Mouse (Mus musculus): ENCODE data around the gene Id3.
A peak's percentile ranks its signal among the peaks of the same experiment; 100 is the strongest.

Gene Id3

DNA sequence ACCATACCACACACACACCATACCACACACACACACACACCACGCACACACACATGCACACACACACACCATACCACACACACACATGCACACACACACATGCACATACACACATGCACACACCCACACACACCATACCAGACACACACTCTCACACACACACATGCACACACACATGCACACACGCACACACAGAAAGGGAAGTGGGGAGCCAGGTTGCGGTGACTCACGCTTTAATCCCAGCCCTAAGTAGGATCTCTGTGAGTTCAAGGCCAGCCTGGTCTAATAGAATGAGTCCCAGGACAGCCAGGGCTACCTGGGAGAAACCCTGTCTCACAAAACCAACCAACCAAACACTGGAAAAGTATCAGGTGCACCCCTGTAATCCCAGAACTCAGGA is 18.7 kb upstream of the Id3 start:
- DNase-seq (ENCODE audit: low spot score) = no peak

DNA sequence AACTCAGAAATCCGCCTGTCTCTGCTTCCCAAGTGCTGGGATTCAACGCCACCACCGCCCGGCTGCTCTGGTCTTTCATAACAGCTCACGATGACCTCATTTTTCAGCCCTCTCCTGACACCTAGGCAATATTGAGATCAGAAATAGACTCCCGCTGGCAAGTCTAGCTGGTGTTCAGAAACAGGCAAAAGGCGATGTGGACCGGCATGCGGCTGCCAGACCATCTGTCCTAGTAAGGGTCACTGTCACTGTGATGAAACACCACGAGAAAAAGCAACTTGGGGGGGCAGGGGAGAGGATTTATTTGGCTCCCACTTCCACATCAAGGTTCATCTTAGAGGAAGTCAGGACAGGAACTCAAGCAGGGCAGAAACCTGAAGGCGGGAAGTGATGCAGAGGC is 17.8 kb upstream of the Id3 start:
- DNase-seq (ENCODE audit: low spot score) = no peak

DNA sequence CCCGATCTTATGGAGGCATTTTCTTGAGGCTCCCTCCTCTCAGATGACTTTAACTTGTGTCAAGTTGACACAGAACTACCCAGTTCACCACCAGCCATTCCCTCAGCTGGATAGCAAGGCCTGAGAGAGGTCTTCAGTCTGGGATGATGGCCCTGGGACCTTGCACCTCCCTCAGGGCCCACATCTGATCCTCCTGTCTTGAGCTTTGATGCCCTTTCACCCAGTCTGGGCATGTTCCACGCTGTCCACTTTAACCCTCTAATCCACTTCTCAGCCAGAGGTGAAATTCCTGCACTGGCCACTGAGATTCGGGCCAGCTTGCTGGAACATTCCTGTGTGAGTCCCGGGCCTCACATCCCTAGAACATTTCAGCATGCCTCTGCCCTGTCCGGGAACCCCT is 17.3 kb upstream of the Id3 start:
- DNase-seq (ENCODE audit: low spot score) = no peak

DNA sequence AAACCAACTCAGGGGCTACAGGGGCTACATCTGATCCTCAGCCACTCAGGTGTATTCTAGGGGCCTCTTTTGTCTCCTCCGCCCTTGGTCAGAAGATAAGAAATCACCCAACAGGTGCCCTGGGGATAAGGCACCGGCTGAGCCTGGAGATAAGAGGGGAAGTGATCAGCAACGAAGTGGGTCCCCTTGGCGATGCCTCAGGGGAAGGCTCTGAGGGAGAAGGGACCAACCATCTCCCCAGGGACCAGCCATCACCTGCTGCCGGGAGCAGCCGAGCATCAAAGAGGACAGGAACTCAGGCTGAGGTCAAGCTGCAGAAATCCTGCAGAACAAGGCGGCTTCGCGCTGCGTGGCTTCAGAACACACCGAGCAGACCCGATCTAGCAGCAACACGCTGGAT is 15.6 kb upstream of the Id3 start:
- no peak for DNase-seq (ENCODE audit: low spot score)

DNA sequence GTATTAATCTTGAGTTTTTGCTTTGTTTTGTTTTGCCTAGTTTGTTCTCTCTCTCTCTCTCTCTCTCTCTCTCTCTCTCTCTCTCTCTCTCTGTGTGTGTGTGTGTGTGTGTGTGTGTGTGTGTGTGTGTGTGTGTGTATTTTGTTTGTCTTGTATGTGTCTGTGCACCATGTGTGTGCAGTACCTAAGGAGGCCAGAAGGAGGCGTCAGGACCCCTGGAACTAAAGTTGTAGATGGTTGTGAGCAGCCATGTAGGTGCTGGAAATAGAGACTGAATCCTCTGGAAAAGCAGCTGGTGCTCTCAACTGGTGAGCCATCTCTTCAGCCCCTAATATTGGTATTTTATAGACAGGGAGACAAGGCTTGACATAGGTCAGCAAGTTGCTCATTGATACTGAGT is 13.5 kb upstream of the Id3 start:
- DNase-seq (ENCODE audit: low spot score) = no peak

DNA sequence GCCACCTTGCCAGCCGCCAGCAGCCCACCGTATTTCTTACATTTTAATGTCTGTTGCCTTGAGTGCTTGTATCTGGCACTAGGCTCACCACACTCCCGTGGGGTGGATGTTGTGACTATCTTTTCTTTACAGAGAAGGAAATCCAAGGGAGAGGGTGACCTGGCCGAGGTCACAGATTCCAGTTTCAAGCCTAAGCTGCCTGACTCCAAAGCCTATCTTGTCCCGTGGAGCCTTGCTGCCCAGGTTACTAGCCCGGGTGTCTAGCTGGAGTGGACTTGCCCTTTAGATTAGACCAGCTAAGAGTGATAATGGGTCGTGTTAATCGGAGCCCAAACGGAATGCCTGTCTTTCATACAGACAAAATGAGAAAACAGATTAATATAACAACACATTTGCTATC is 9.5 kb upstream of the Id3 start:
- DNase-seq (ENCODE audit: low spot score) = no peak

DNA sequence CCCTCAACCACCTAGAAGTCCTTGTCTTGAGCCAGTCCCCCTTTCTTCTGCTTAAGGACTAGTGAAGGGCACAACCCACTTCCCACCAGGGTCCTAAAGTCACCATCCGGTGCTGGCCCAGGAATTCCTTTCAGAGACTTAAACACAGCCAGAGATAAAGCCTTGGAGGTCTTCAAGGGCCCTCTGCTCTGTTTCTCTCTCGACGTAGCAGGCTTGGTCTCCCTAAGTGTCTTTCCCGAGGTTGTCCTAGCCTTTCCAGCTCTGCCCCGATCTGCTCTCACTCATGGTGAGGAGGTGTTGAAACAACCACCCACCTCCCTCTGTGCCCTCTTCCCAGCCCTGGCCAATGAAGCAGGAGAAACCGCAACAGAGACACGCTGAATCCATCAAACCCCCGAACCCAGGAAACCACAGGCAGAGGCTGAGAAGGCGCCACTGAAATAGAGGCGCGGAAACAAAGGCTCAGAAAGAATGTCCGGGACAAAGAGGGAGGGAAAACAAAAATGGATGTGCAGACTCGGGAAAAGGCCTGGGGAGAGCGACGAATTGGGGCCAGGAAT is 8.8 kb upstream of the Id3 start:
- peak; percentile 32 for DNase-seq (ENCODE audit: low spot score)

DNA sequence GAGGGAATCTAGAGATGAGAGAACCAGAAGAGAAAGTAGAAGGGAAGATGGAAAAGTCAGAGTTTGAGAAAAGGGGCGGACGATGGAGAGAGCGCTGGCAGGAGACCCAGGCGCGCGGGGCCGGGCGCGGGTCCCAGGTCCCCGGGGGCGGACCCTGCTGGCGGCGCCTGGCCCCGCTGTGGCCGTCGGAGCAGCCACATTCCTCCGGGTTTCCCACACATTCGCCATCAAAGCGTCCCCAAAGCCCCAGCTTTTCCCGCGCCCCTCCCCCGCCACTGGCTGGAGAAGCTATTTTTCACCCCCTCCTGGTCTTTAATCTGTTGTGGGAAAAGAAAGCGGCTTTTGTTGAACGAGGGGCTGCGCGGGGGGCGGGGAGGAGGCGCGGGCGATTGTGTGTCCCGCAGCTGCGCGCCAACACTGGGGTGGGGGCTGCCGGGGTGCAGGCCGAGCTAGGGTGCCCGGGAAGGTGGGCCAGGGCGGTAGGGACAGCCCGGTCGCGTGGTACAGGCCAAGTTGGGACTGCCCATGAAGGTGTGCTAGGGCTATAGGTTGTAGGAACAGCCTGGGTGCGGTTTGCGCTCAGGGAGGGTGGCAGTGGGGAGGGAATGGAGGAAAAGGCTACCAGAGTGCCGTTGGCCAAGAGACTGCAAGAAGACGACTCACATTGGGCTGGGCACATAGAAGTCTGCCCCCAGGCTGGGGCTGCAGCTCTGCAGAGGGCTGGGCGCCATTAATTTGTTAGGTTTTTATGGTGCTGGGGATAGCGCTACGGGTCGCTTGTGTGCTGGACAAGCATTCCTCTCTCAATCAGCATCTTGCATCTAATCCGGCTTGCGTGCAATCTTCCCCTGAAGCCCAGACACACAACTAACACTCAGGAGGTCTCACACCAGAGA is 8.1 kb upstream of the Id3 start:
- DNase-seq (ENCODE audit: low spot score) = peak; percentile 49

DNA sequence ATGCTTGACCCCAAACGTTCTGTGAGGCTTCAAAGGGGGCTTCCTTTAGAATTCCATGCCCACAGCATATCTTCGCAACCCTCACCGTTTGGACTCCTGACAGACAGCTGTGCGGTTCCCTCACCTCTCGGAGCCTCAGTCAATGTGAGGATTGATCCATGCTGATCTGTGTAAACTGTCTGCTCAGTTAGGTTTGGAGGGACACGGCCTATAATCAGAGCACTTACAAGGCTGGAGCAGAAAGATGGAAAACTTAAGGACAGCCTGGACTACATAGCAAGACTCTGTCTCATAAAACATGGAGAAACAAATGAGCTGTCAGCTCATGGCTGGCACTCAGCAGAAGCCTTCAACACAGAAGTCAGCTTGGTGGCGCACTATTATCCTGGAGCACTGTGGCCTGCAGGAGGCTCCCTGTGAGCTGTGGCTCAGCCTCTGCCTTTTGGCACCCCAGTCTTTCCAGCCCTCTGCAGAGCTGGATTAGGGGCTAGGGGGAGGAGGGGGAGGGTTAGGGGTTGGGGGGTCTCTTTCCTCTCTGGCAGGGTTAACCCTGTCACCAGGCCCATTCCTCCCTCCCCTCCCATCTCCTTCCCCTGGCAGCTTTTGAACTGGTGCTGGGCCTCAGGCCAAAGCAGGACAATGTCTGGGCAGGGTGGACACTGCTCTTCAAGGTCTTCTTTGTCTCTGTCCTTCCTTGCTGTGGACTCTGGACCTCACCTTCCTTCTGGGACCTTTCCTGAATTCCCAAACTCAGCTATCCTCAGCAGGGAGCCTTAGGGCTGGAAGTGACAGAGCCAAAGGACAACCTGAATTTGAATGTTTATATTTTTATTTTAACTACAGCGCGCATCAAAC is 7.2 kb upstream of the Id3 start:
- no peak for DNase-seq (ENCODE audit: low spot score)

DNA sequence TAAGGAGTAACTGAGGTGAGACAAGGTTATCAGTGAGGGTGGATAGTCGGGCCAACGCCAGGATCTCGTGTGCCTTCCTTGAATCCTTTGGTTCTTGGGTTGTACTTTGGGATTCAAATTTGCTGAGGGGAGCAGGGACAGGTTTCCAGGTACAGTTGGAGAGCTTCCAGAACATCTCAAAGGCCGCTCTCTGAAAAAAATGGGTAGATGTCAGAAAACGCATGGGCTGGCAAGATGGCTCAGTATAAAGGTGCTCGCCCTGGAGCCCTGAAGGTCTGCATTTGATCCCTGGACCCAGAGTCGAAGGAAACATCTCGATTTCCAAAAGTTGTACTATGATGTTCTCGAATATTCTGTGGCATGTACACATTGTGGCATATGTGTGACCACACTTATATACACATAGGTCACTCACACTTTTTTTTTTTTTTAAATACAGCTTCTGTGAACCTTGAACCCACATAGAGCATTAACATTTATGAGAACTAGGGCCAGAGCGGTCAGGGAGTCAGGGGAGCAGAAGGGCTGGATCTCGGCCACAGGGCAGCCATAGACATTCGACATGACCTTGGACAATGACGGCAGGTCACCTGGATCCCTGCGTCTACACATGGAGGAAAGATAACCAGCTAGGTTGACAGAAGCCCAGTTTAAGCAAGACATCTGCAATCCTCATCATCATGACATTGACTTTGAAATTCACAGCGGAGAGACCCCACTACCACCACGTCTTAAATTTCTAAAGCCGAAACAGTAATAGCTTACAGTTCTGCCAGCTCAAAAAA is 3.8 kb upstream of the Id3 start:
- no peak for DNase-seq (ENCODE audit: low spot score)

DNA sequence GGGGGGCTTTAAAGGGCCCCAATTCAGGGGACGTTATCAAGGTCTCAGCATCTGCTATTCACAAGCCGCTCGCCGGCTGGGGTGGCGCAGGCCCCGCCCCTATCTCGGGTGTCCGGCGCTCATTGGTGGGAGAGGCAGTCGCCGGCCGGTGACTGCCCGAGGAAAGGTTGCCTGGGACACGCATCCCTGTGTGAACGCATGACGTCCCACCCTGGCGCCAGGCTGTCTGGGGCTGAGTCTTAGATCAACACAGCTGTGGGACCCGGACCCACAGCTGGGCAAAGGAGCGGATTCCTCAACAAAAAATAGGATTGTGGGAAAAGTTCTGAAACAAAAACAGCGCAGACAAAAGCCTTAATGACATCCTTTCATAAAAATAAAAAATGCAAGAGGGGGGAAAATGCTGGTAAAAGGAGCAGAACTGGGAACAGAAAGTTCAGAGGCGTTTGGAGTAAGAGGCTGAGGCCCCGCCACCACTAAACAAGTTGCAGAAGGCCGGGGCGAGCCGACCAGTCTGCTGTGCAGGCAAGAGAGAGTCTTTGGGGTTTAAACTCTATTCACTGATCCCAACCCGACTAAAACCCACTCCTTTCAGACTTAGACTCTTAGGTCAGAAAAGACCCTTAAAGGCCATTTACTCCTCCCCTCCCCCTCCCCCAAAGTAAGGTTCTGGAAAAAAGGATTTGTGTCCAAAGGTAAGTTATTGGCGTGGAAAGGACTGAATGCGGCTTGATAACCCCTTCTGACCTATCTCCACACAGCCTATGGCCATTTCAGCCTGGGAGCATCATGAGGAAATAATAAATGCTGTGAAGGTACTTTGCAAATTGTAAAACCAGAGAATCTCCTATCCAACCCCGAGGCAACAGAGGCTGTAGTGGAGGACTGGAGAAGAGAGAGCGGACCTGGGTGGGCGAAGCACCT is 2.7 kb upstream of the Id3 start:
- peak; percentile 94 for DNase-seq (ENCODE audit: low spot score)

DNA sequence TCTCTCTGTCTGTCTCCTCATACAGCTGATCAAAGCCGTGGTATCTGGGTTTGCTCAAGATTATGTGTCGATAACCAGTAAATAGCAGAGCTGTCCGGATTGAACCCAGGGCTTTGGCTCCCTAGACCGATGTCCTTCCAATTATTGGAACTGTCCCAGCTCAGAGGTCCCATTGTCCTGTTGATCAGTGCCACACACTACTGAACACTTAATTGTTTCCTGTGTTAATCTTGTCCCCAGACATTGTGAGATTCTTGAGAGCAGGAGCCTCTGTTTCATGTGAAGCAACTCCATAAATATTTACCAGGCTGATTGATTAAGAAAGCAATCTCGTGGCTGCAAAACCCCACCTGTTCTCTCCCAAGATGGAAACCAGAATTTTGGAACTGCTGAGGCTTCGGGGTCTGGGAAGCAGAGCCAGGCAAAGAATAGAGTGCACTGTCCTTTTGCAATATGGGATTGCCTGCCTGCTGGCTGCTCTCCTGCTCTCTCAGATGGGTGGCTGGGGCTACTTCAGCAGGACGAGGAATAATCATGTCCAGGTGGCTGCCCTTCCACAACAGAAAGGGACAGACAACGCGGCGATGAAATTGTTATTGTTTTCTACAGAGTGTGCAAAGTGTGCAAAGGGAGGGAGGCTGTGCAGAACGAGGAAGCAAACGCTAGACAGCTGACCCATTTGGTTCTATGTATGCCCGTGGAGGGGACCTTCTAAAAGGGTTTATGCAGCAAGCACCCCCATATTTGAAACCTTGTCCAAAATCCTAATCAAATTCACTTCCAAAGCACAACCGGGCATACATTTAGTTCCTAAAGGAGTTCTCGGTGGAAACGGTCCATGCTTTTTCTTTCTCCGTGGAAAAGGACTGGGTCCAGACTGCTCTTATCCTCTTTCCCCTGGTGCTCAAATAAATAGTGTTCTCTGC is 767 bp upstream of the Id3 start:
- DNase-seq (ENCODE audit: low spot score) = no peak

DNA sequence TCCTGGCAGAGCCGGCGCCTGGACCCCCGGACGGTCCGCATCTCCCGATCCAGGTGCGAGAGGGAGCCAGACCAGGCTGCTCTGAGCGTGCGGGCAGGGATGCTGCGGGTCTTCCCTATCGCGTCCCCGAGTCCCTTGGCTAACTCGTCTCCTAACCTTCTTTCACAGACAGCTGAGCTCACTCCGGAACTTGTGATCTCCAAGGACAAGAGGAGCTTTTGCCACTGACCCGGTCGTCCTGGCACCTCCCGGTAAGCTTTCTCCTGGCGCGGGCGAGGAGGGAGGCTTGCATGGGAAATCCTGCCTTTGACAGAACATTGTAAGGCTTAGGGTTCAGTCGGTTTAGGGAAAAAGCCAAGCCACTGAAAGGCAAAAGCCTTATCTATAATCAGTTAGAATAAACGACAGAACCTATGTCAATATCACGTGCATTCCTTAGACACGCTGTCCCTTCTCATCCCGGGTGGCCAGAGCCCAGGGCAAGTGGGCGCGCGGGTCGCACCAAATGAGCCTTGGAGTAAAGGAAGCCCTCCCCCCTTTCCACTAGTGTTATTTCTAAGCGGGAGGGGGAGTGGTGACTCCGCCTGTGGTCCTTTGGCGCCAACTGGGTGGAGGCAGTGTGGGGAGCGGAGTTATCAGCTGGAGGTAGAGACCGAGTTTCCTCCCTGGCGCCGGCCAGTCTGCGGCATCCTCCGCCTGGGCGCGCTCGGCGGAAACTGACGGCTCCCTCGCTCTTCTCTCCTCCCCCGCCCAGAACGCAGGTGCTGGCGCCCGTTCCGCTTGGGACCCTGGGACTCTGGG is 1.0 kb downstream of the Id3 start:
- peak; percentile 83 for DNase-seq (ENCODE audit: low spot score)

DNA sequence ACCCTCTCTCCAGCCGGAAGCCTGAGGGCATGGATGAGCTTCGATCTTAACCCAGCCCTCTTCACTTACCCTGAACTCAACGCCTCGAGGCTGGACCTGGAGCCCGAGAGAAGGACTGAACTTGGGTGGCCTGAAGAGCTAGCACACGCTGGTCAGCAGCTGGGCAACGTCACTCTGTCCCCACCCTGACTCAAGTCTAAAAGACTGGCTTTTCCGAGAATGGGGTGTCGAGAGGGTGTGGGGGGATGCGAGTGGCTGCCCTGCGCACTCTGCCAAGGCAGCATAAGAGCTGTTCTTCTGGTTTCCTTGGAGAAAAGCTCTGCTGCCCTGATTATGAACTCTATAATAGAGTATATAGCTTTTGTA is 1.6 kb downstream of the Id3 start:
- no peak for DNase-seq (ENCODE audit: low spot score)

DNA sequence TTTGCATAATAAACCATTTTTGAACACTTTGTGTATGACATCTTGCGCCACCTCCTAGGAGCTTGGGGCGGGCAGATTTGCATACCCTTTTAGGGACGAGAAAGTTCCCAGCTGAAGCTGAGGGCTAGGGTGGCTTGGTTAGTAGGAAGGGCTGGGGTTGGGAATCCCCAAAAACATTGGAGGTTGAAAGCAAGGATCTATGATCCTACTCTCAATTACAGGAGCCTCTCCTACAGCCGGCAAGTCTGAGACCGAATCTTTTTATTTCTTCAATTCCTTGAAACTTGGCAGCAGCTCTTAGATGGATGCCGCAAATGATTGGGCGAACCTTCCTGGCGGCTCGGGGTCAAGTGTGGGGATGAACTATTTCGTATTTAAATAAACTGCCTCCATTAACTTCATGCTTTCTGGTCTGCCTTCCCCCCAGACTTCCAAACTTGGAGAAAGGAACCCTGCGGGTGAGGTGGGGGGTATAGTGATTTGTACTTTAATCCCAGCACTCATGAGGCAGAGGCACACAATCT is 2.1 kb downstream of the Id3 start:
- no peak for DNase-seq (ENCODE audit: low spot score)

DNA sequence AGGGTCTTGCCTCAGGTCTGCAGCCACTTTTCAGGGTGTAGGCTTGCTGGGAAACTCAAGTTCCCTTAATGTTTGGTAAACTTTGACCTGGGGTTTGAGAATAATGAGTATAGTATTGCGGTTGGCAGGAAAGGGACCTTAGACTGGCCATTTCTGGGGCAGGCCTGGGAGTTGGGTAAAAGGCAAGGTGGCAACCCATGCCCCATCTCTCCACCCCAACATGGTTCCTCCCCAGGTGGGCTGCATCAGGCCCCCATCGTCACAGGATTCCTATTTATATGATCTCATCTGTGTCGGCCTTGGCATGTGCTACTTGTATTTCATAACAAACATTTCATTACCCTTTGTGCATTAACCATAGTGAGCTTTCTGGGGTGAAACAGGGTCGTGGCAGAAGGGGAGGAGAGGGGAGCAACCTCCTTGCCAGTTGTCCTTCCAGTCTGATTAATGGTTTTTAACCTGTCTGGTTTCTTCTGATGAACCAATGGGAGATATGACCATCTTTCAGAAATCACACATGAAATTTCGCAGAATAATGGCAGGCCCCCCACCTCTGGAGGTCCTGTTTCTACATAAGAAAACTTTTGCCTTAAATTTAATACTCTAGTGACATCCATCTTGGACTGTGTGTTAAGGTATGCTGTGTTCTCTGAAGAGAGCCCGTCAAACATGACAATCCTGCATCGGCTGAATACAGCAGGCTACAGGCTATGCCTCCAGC is 2.9 kb downstream of the Id3 start:
- DNase-seq (ENCODE audit: low spot score) = no peak

DNA sequence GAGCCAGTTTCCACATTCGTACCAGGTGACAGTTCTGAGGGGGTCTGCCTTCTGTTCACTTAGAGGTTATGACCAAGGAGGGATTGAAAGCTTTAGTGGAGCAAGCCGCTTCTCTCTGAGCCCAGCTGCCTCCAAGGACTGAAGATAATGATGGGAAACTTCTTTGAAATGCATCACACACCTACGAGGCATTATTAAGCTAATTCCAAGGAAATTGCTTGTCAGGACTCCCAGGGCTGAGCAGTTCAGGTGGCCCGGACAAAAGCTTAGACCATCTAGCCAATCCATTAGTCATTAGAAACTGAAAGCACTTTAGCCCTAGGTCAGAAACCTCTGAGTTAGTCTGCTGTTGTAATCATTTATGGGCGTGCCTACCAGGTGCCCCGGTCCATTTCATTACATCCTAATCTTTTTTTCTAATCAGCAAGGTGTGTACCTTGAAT is 3.4 kb downstream of the Id3 start:
- DNase-seq (ENCODE audit: low spot score) = peak; percentile 51

Data from yolk sac, embryonic 10.5 days (tissue).